14 mouse cellular contexts compared by ENCODE assay signal in genomic region chr13:6029461-6029860, GRCm38 (mm10).
DNase-seq lines count a peak whose midpoint lies in the region; ATAC-seq lines count a peak whose summit lies in the region.
"Had no signal": no experiment of that assay in that cellular context is flagged by ENCODE, and none has a peak within 500 bp of the region (broad histone marks: within the 10 kb centered on the region; RNA-seq: fewer than 3 reads in every experiment).

No protein-coding gene starts in this region.

- H3K4me3 ChIP-seq in forebrain, embryonic 10.5 days, result no peak overlapping the region
- H3K4me3 ChIP-seq in forebrain, embryonic 15.5 days, result no peak overlapping the region
- no peak overlapping the region for H3K4me3 ChIP-seq in embryonic facial prominence, embryonic 11.5 days (ENCODE audit: low read depth, low read length)
- H3K4me3 ChIP-seq in limb, embryonic 15.5 days, result no peak overlapping the region
- H3K4me3 ChIP-seq: erythroblast, embryonic 14.5 days; midbrain, embryonic 15.5 days had no signal

- H3K36me3 ChIP-seq in forebrain, embryonic 10.5 days (replicated peaks), result no peaks in the 10 kb centered on the region
- no peaks in the 10 kb centered on the region for H3K36me3 ChIP-seq in forebrain, embryonic 15.5 days
- no peaks in the 10 kb centered on the region for H3K36me3 ChIP-seq in embryonic facial prominence, embryonic 11.5 days (replicated peaks; ENCODE audit: control insufficient read depth, insufficient read depth, low read depth, low read length)
- no peaks in the 10 kb centered on the region for H3K36me3 ChIP-seq in limb, embryonic 15.5 days
- H3K36me3 ChIP-seq: midbrain, embryonic 15.5 days had no signal

- no peak overlapping the region for H3K9ac ChIP-seq in forebrain, embryonic 15.5 days (replicated peaks)
- no peak overlapping the region for H3K9ac ChIP-seq in embryonic facial prominence, embryonic 11.5 days (replicated peaks; ENCODE audit: low read length)
- no peak overlapping the region for H3K9ac ChIP-seq in limb, embryonic 15.5 days
- H3K9ac ChIP-seq: midbrain, embryonic 15.5 days had no signal

- WGBS in forebrain, embryonic 10.5 days, result 64% methylated on average over 6 of the region's 6 CpGs
- WGBS in forebrain, embryonic 15.5 days, result 89% methylated on average over 6 of the region's 6 CpGs
- WGBS in embryonic facial prominence, embryonic 11.5 days, result 33% methylated on average over 6 of the region's 6 CpGs
- 26% methylated on average over 6 of the region's 6 CpGs for WGBS in limb, embryonic 15.5 days

- H3K9me3 ChIP-seq in forebrain, embryonic 10.5 days, result no peaks in the 10 kb centered on the region
- H3K9me3 ChIP-seq in forebrain, embryonic 15.5 days, result no peaks in the 10 kb centered on the region
- H3K9me3 ChIP-seq in embryonic facial prominence, embryonic 11.5 days (replicated peaks; ENCODE audit: control insufficient read depth, low read length), result no peaks in the 10 kb centered on the region
- no peaks in the 10 kb centered on the region for H3K9me3 ChIP-seq in limb, embryonic 15.5 days
- H3K9me3 ChIP-seq: midbrain, embryonic 15.5 days had no signal

- peaks cover 5% of the 10 kb centered on the region; the same call in 1 of the 2 replicates for H3K4me1 ChIP-seq in forebrain, embryonic 10.5 days
- H3K4me1 ChIP-seq in forebrain, embryonic 15.5 days, result peaks cover 15% of the 10 kb centered on the region
- H3K4me1 ChIP-seq in embryonic facial prominence, embryonic 11.5 days (ENCODE audit: control insufficient read depth, insufficient read depth, low read length), result no peaks in the 10 kb centered on the region
- 0 out of 2 replicates have a peak, but pooled peaks cover 4% of the 10 kb centered on the region for H3K4me1 ChIP-seq in limb, embryonic 15.5 days
- H3K4me1 ChIP-seq: midbrain, embryonic 15.5 days had no signal

- H3K27ac ChIP-seq in forebrain, embryonic 10.5 days, result peak overlapping the region; percentile 53; the same call in 1 of the 2 replicates
- no peak overlapping the region; the same call in 1 of the 2 replicates for H3K27ac ChIP-seq in forebrain, embryonic 15.5 days (replicated peaks)
- H3K27ac ChIP-seq in embryonic facial prominence, embryonic 11.5 days (replicated peaks; ENCODE audit: low read depth, low read length), result no peak overlapping the region
- H3K27ac ChIP-seq in limb, embryonic 15.5 days, result no peak overlapping the region
- H3K27ac ChIP-seq: midbrain, embryonic 15.5 days had no signal

- no peaks in the 10 kb centered on the region for H3K27me3 ChIP-seq in forebrain, embryonic 10.5 days (ENCODE audit: poor library complexity, severe bottlenecking)
- H3K27me3 ChIP-seq in forebrain, embryonic 15.5 days, result no peaks in the 10 kb centered on the region
- no peaks in the 10 kb centered on the region for H3K27me3 ChIP-seq in embryonic facial prominence, embryonic 11.5 days (ENCODE audit: control insufficient read depth, insufficient read depth, low read length)
- H3K27me3 ChIP-seq in limb, embryonic 15.5 days, result no peaks in the 10 kb centered on the region
- H3K27me3 ChIP-seq: midbrain, embryonic 15.5 days had no signal

- peak; percentile 21 for DNase-seq in forebrain, embryonic 10.5 days (ENCODE audit: extremely low spot score, low spot score)
- peak; percentile 3 for DNase-seq in 3134 (ENCODE audit: extremely low read depth, insufficient read length, low spot score)
- peak; percentile 86 for DNase-seq in embryonic facial prominence, embryonic 11.5 days (ENCODE audit: low spot score)
- DNase-seq in adrenal gland, postnatal 25 days, result no peak
- no peak for DNase-seq in thymus, postnatal 10 days (ENCODE audit: low spot score in 2 of 2)
- DNase-seq in urinary bladder, postnatal 14 days (ENCODE audit: low spot score), result no peak
- DNase-seq: B cell, adult 2 months; cerebellum, postnatal 10 days; kidney, adult 2 months; lung, postnatal 10 days had no signal

- no peak overlapping the region for H3K4me2 ChIP-seq in forebrain, embryonic 15.5 days (replicated peaks)
- no peak overlapping the region for H3K4me2 ChIP-seq in embryonic facial prominence, embryonic 11.5 days (ENCODE audit: low read depth, low read length)
- H3K4me2 ChIP-seq in limb, embryonic 15.5 days, result no peak overlapping the region
- H3K4me2 ChIP-seq: midbrain, embryonic 15.5 days had no signal

- ATAC-seq in forebrain, embryonic 15.5 days (replicated peaks), result no peak; the same call in 1 of the 2 replicates
- ATAC-seq in embryonic facial prominence, embryonic 11.5 days (replicated peaks; ENCODE audit: insufficient number of reproducible peaks, low FRiP score, low TSS enrichment, low read depth), result no peak
- ATAC-seq in limb, embryonic 15.5 days (ENCODE audit: insufficient number of reproducible peaks, low FRiP score, low TSS enrichment, low read depth), result peak; percentile 52; the same call in 1 of the 2 replicates
- ATAC-seq: midbrain, embryonic 15.5 days had no signal

Comparison
In these comparisons a context has a peak if more than half of its experiments do, and no peak if none do; other contexts are left out.
1. DNase-seq: peak in forebrain, embryonic 10.5 days (single experiment), 3134 (single experiment) and embryonic facial prominence, embryonic 11.5 days (single experiment); none in adrenal gland, postnatal 25 days (single experiment), thymus, postnatal 10 days (0 of 2) and urinary bladder, postnatal 14 days (single experiment).